Mouse (Mus musculus): ENCODE measurements around the gene Dnajc9. TPM values are rescaled to one million over a fixed set of nuclear protein-coding genes. Genes with fewer than 3 reads are reported as not detected.

Gene Dnajc9
- 173 and 226 TPM in 2 replicates for polyA plus RNA-seq (2012; rRNA removed)

DNA sequence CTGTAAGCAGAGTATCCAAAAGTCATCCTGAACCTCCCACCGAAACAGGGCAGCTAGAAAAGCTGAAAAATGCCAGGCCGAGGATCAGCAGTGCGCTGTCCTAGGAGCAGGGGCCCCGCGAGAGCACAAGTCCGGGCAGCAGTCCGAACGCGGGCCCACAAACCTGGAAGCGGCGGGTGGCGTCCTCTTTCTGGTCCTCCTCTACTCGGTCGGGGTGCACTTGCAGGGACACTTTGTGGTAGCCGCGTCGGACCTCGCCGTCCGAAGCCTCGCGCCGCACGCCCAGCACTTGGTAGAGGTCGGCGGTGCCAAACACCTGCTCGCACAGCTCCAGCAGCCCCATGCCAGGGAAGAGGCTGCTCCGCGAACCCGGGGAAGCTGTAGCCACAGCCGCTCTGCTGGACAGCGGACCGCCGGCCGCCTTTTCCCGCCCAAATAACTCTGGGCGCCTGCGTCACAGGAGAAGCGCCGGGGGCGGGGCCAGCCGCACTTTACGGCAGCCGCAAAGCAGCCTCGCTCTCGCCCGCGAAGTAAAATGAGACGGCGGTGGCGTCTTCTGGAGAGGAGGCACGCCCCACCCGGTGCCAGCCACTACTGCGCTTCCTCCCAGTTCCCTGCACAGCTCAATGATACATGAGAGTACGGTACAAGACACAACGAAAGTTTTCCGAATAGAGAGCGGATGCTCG is at the start of gene Dnajc9:
Gene Dnajc9, minus strand, starts transcription at position 470 of the 689 bp plus-strand sequence.

GRCm38 (mm10) chr14:20393205-20393913 is 4.6 kb upstream of the Dnajc9 start, which contains the start of gene Mrps16:
Gene Mrps16 (minus strand): TSS chr14:20393634.

GRCm38 (mm10) chr14:20347991-20348541 is 40.6 kb downstream of the Dnajc9 start, which contains the start of the genes Ecd and Fam149b:
Gene Ecd (minus strand): TSS chr14:20348121.
Gene Fam149b (plus strand): TSS chr14:20348162.

Other genes starting within 250 kb of the Dnajc9 start
- 5.6 and 6.9 TPM in 2 replicates for gene Kcnk5, start 207.1 kb downstream of the Dnajc9 start, polyA plus RNA-seq (2012; rRNA removed)
- gene Kcnk16, start 119.7 kb downstream of the Dnajc9 start, polyA plus RNA-seq (2012; rRNA removed): 0.24 and 0.31 TPM in 2 replicates
- 19.2 and 22.0 TPM in 2 replicates for gene Nudt13, start 94.2 kb downstream of the Dnajc9 start, polyA plus RNA-seq (2012; rRNA removed)
- 37.3 and 46.3 TPM in 2 replicates for gene Ecd, start 40.8 kb downstream of the Dnajc9 start, polyA plus RNA-seq (2012; rRNA removed)
- 52.3 and 58.6 TPM in 2 replicates for gene Fam149b, start 40.7 kb downstream of the Dnajc9 start, polyA plus RNA-seq (2012; rRNA removed)
- 42.7 and 49.8 TPM in 2 replicates for gene Mrps16, start 4.7 kb upstream of the Dnajc9 start, polyA plus RNA-seq (2012; rRNA removed)
- 0.31 and 0.43 TPM in 2 replicates for gene Cfap70, start 63.3 kb upstream of the Dnajc9 start, polyA plus RNA-seq (2012; rRNA removed)
- gene Anxa7, start 91.2 kb upstream of the Dnajc9 start, polyA plus RNA-seq (2012; rRNA removed): 14.3 and 27.8 TPM in 2 replicates
- 4.0 and 4.6 TPM in 2 replicates for gene Mss51, start 108.0 kb upstream of the Dnajc9 start, polyA plus RNA-seq (2012; rRNA removed)
- 66.8 and 96.5 TPM in 2 replicates for gene Ppp3cb, start 157.7 kb upstream of the Dnajc9 start, polyA plus RNA-seq (2012; rRNA removed)